Mouse (Mus musculus) liver, embryonic 12.5 days (tissue): ENCODE measurements around the gene Gm11992. TPM values are rescaled to one million over a fixed set of nuclear protein-coding genes. Genes with fewer than 3 reads are reported as not detected.

Experiments
- ATAC-seq: fragments of 200-750 bp; cut with Nextera tagmentation; 2 replicates; pipeline ENCODE4 v1.8.0; 2017; ENCODE audit warnings: moderate number of reproducible peaks, mild to moderate bottlenecking, moderate library complexity
- H3K27ac ChIP-seq: fragments of 300-500 bp; sonication (generic); 2 replicates; pipeline ENCODE4 v1.5.1; 2016; ENCODE audit warnings: mild to moderate bottlenecking
- H3K27me3 ChIP-seq: fragments of 300-500 bp; sonication (generic); replicated peaks from 2 replicates; pipeline ENCODE4 v1.6.1; 2016; ENCODE audit warnings: mild to moderate bottlenecking, moderate library complexity
- H3K36me3 ChIP-seq: fragments of 300-500 bp; sonication (generic); 2 replicates; pipeline ENCODE4 v1.6.1; 2016; ENCODE audit warnings: mild to moderate bottlenecking, moderate library complexity
- H3K4me1 ChIP-seq: fragments of 300-500 bp; sonication (generic); 2 replicates; pipeline ENCODE4 v1.6.1; 2016
- H3K4me2 ChIP-seq: fragments of 300-500 bp; sonication (generic); 2 replicates; pipeline ENCODE4 v1.6.1; 2016; ENCODE audit warnings: mild to moderate bottlenecking, moderate library complexity
- H3K4me3 ChIP-seq: fragments of 300-500 bp; sonication (generic); 2 replicates; pipeline ENCODE4 v1.5.1; 2016; ENCODE audit warnings: mild to moderate bottlenecking, moderate library complexity
- H3K9ac ChIP-seq: fragments of 300-500 bp; sonication (generic); 2 replicates; pipeline ENCODE4 v1.6.1; 2016; ENCODE audit warnings: mild to moderate bottlenecking, moderate library complexity
- H3K9me3 ChIP-seq: fragments of 300-500 bp; sonication (generic); replicated peaks from 2 replicates; pipeline ENCODE4 v1.6.1; 2016; ENCODE audit warnings: mild to moderate bottlenecking, moderate library complexity
- WGBS: fragments of 180-500 bp; shearing (Covaris S2); methylation state at CpG from one replicate; pipeline ENCODE4 v1.1.7; 2016; ENCODE audit not compliant: insufficient replicate concordance; 5-methylcytosine and 5-hydroxymethylcytosine counted together
- polyA plus RNA-seq: library from polyadenylated mRNA; unstranded; fragments of >200 nt; fragmentation: Nextera tagmentation; extraction: Ambion mirVana; gene quantifications from 2 replicates; pipeline ENCODE4 v1.2.1, GENCODE M21; 2016

The Gm11992 gene
- polyA plus RNA-seq, 1 experiment from 2014 or later, result 0.23 TPM

DNA sequence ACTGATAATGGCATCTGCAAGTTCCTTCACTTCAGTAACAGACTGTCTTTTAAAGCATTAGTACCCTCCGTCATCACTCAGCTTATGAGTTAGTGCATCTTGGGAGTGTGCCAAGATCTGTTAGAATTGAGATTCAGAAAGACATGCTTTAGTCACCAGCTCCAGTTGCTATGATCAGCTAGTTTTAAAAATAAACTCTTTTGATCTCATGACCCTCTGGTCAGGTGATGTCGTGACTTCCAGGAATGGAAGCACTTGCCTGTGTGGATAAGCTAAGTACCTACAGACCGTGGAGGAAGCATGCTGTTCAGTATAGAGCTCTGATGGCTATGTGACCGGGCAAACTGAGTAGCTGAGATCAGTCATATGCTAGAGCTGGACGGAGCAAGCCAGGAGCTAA lies 1.4 kb upstream of the Gm11992 start:
- Histone ChIP-seq H3K9me3 (no peaks in the 10 kb centered on the region), H3K4me1 (peaks cover 13% of the 10 kb centered on the region), H3K27ac (no peak overlapping the region), H3K27me3 (peaks cover 22% of the 10 kb centered on the region), H3K4me2 (no peak overlapping the region), H3K9ac (no peak overlapping the region), H3K4me3 (no peak overlapping the region), H3K36me3 (no peaks in the 10 kb centered on the region)
- no peak for ATAC-seq
- WGBS, result 76% methylated on average over 5 of the region's 5 CpGs

GRCm38 (mm10) chr11:9048703-9049060 lies 288 bp downstream of the Gm11992 start, which contains the start of gene Sun3:
Gene Sun3 (minus strand): TSS chr11:9048991.
- Histone ChIP-seq H3K4me2 (peak within 1 kb of the TSS; percentile 77), H3K36me3 (no peaks in the 10 kb centered on the region), H3K9me3 (no peaks in the 10 kb centered on the region), H3K27ac (no peak within 1 kb of the TSS), H3K27me3 (peaks cover 22% of the 10 kb centered on the region), H3K4me3 (peak within 1 kb of the TSS; percentile 48), H3K9ac (0 out of 2 replicates have a peak within 1 kb of the TSS, but pooled peaks have one; percentile 9), H3K4me1 (peaks cover 13% of the 10 kb centered on the region)
- WGBS, result 1% methylated on average over 18 of the region's 18 CpGs
- peak; percentile 73 for ATAC-seq

DNA sequence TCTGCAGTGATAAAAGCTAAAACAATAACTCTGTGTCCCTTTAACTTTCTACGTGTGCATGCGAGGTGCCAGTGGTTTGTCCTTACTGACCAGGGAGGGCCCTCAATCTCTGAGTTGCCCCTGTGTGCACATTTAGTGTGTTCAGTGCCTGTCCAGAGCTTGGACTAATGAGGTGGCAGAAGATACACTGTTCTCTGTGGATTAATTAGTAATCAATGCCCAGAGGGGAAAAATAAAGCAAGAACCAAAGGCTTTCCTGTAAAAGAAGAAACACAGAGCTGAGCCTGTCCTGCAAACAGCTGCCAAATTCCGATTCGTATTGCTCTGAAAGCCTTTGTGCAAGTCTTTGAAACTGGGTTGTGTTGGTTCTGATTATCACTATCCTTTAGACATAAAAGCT lies 1.8 kb downstream of the Gm11992 start:
- 76% methylated on average over 4 of the region's 4 CpGs for WGBS
- Histone ChIP-seq H3K4me3 (no peak overlapping the region), H3K4me1 (peaks cover 13% of the 10 kb centered on the region), H3K27ac (no peak overlapping the region), H3K27me3 (peaks cover 22% of the 10 kb centered on the region), H3K9ac (no peak overlapping the region), H3K4me2 (no peak overlapping the region), H3K36me3 (no peaks in the 10 kb centered on the region), H3K9me3 (no peaks in the 10 kb centered on the region)
- no peak for ATAC-seq

GRCm38 (mm10) chr11:9051895-9052294 lies 3.5 kb downstream of the Gm11992 start:
- Histone ChIP-seq H3K36me3 (no peaks in the 10 kb centered on the region), H3K4me1 (peaks cover 13% of the 10 kb centered on the region), H3K9me3 (no peaks in the 10 kb centered on the region), H3K9ac (no peak overlapping the region), H3K27me3 (peaks cover 22% of the 10 kb centered on the region), H3K4me2 (no peak overlapping the region), H3K27ac (no peak overlapping the region), H3K4me3 (no peak overlapping the region)
- no peak for ATAC-seq
- 44% methylated on average over 2 of the region's 2 CpGs for WGBS

DNA sequence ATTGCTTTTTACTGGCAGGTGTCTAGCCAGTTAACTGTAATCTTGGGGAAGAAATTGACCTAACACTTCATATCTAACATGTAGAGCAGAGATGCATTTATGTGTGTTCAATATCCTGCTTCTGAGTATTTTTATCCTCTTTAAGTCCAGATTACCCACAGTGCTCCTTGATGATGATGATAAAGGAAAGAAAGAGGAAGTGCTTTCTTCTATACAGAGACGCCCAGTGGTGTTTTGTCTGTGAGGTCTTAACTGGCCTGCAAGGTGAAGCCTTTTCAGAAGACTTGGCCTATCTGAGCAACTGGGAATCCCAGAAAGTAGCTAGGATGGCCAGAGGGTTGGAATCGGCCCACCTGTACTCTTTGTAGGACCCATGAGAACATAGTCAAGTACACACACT lies 8.5 kb downstream of the Gm11992 start:
- Histone ChIP-seq H3K9ac (no peak overlapping the region), H3K4me3 (no peak overlapping the region), H3K4me2 (no peak overlapping the region), H3K9me3 (no peaks in the 10 kb centered on the region), H3K27me3 (no peaks in the 10 kb centered on the region), H3K36me3 (no peaks in the 10 kb centered on the region), H3K4me1 (no peaks in the 10 kb centered on the region), H3K27ac (no peak overlapping the region)
- ATAC-seq, result no peak
- WGBS, result 49% methylated on average over 2 of the region's 2 CpGs

DNA sequence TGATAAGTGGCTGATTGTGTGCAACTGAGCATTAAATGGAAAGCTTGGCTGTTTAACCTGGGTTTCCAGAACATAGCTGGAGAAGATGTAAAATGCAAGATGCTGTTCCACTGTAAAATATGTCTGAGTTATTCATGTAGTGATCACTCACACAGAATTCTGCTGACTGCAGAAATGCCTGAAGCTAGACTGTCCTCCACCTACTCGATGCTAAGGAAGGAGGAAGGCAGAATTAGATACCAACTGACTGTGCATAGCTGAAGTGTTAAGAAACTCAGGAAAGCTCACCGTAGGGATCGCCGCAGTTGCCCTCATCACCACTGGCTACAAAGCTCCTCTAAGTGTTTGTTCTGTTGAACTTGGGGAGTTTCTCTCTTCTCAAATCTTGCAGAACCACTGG lies 9.3 kb downstream of the Gm11992 start:
- Histone ChIP-seq H3K9me3 (no peaks in the 10 kb centered on the region), H3K9ac (no peak overlapping the region), H3K4me1 (no peaks in the 10 kb centered on the region), H3K27ac (no peak overlapping the region), H3K4me2 (no peak overlapping the region), H3K27me3 (no peaks in the 10 kb centered on the region), H3K4me3 (no peak overlapping the region), H3K36me3 (no peaks in the 10 kb centered on the region)
- WGBS, result 71% methylated on average over 4 of the region's 4 CpGs
- no peak for ATAC-seq

- Histone ChIP-seq H3K36me3 (no peaks in the 10 kb centered on the region), H3K9me3 (no peaks in the 10 kb centered on the region), H3K27ac (no peak overlapping the region), H3K4me1 (no peaks in the 10 kb centered on the region), H3K4me3 (no peak overlapping the region), H3K9ac (no peak overlapping the region), H3K27me3 (no peaks in the 10 kb centered on the region), H3K4me2 (no peak overlapping the region)
- ATAC-seq, result no peak
- 29% methylated on average over 1 of the region's 1 CpGs for WGBS
Measured at GRCm38 (mm10) chr11:9060029-9060428, 11.6 kb downstream of the Gm11992 start.

- Histone ChIP-seq H3K27ac (no peak overlapping the region), H3K4me2 (no peak overlapping the region), H3K9ac (no peak overlapping the region), H3K9me3 (no peaks in the 10 kb centered on the region), H3K27me3 (no peaks in the 10 kb centered on the region), H3K4me3 (no peak overlapping the region), H3K4me1 (no peaks in the 10 kb centered on the region), H3K36me3 (no peaks in the 10 kb centered on the region)
- no peak for ATAC-seq
- 14% methylated on average over 5 of the region's 5 CpGs for WGBS
Measured at GRCm38 (mm10) chr11:9060484-9060883, 12.1 kb downstream of the Gm11992 start.

GRCm38 (mm10) chr11:9076444-9076843 lies 28.1 kb downstream of the Gm11992 start:
- ATAC-seq, result no peak

GRCm38 (mm10) chr11:9113189-9113588 lies 64.8 kb downstream of the Gm11992 start:
- ATAC-seq, result peak; percentile 30; the same call in 1 of the 2 replicates
- Histone ChIP-seq H3K27me3 (peaks cover 35% of the 10 kb centered on the region), H3K4me3 (no peak overlapping the region), H3K9ac (no peak overlapping the region), H3K27ac (no peak overlapping the region), H3K4me2 (no peak overlapping the region), H3K9me3 (no peaks in the 10 kb centered on the region), H3K4me1 (peaks cover 23% of the 10 kb centered on the region), H3K36me3 (no peaks in the 10 kb centered on the region)
- 12% methylated on average over 2 of the region's 2 CpGs for WGBS

More at GRCm38 (mm10) chr11:9076444-9076843, 28.1 kb downstream of the Gm11992 start:
- Histone ChIP-seq H3K4me2 (no peak overlapping the region), H3K4me1 (no peaks in the 10 kb centered on the region), H3K27me3 (no peaks in the 10 kb centered on the region), H3K4me3 (no peak overlapping the region), H3K9me3 (no peaks in the 10 kb centered on the region), H3K27ac (no peak overlapping the region), H3K36me3 (no peaks in the 10 kb centered on the region), H3K9ac (no peak overlapping the region)
- 78% methylated on average over 3 of the region's 3 CpGs for whole genome bisulfite sequencing

- Histone ChIP-seq H3K4me3 (no peak overlapping the region), H3K9ac (no peak overlapping the region), H3K27me3 (peaks cover 55% of the 10 kb centered on the region), H3K4me2 (peak overlapping the region; percentile 52), H3K27ac (no peak overlapping the region), H3K4me1 (peaks cover 37% of the 10 kb centered on the region), H3K9me3 (no peaks in the 10 kb centered on the region), H3K36me3 (no peaks in the 10 kb centered on the region)
- WGBS, result 7% methylated on average over 9 of the region's 9 CpGs
- no peak for ATAC-seq
Measured at GRCm38 (mm10) chr11:9115367-9116120, 67.2 kb downstream of the Gm11992 start.

- H3K36me3 ChIP-seq, result no peaks in the 10 kb centered on the region
- H3K4me3 ChIP-seq, result no peak overlapping the region; the same call in 1 of the 2 replicates
- H3K27me3 ChIP-seq, result peaks cover 61% of the 10 kb centered on the region
- WGBS, result 6% methylated on average over 10 of the region's 10 CpGs
- H3K4me2 ChIP-seq, result peak overlapping the region; percentile 52
- no peaks in the 10 kb centered on the region for H3K9me3 ChIP-seq
- no peak overlapping the region for H3K27ac ChIP-seq
- H3K4me1 ChIP-seq, result peaks cover 37% of the 10 kb centered on the region
- H3K9ac ChIP-seq, result no peak overlapping the region
- no peak for ATAC-seq
Measured at GRCm38 (mm10) chr11:9116121-9116520, 67.7 kb downstream of the Gm11992 start.

GRCm38 (mm10) chr11:9116916-9117315 lies 68.5 kb downstream of the Gm11992 start:
- no peaks in the 10 kb centered on the region for H3K36me3 ChIP-seq
- no peak overlapping the region for H3K4me3 ChIP-seq
- no peak overlapping the region for H3K4me2 ChIP-seq
- H3K27me3 ChIP-seq, result peaks cover 63% of the 10 kb centered on the region
- H3K4me1 ChIP-seq, result peaks cover 37% of the 10 kb centered on the region
- no peak overlapping the region for H3K9ac ChIP-seq
- no peak overlapping the region for H3K27ac ChIP-seq
- WGBS, result 10% methylated on average over 3 of the region's 3 CpGs
- no peak for ATAC-seq
- no peaks in the 10 kb centered on the region for H3K9me3 ChIP-seq
